ENCODE assay signal across 8 mouse cellular contexts in genomic region chrX:167276953-167277352, GRCm38 (mm10). TPM values are rescaled to one million over a fixed set of nuclear protein-coding genes. Genes with fewer than 3 reads are reported as not detected.
DNase-seq lines count a peak whose midpoint lies in the region; ATAC-seq and TF ChIP-seq lines count a peak whose summit lies in the region.

No protein-coding gene starts in this region.

- DNase-seq in R1 (ENCODE audit: low read depth, low spot score), result peak; percentile 58
- peak; percentile 18 to 38 for DNase-seq in cerebellum, adult 2 months
- DNase-seq in frontal cortex, postnatal 14 days (ENCODE audit: low spot score in 2 of 2), result peak; percentile 10 to 60
- DNase-seq in intestine, embryonic 14.5 days (ENCODE audit: low spot score), result peak; percentile 85
- DNase-seq in left cerebral cortex, adult 9 months (ENCODE audit: low spot score in 2 of 2), result peak; percentile 9 to 73
- peak; percentile 45 for DNase-seq in right cerebral cortex, postnatal 25 days
- peak; percentile 57 for DNase-seq in urinary bladder, postnatal 25 days (ENCODE audit: low spot score)

- H3K9ac ChIP-seq in intestine, embryonic 14.5 days (ENCODE audit: low read length), result no peak overlapping the region

- TF ChIP-seq CTCF in cerebellum, adult 2 months (IDR thresholded peaks at IDR 0.05; ENCODE audit: borderline replicate concordance, insufficient read depth, low read depth, low read length), result peak; percentile 55; the same call in 1 of the 2 replicates

- peak overlapping the region; percentile 40 for H3K4me2 ChIP-seq in intestine, embryonic 14.5 days (ENCODE audit: low read length)

- no peak for ATAC-seq in intestine, embryonic 14.5 days (replicated peaks; ENCODE audit: low FRiP score, low TSS enrichment, low read depth)
- peak; percentile 97 for ATAC-seq in megakaryocyte, adult 5-6 weeks (ENCODE audit: poor library complexity, severe bottlenecking)

- H3K27ac ChIP-seq in cerebellum, adult 2 months (ENCODE audit: insufficient read depth, low read length), result no peak overlapping the region
- H3K27ac ChIP-seq in intestine, embryonic 14.5 days (ENCODE audit: low read depth), result no peak overlapping the region

- no peaks in the 10 kb centered on the region for H3K4me1 ChIP-seq in cerebellum, adult 2 months (ENCODE audit: control insufficient read depth, insufficient read depth, low read length)
- H3K4me1 ChIP-seq in intestine, embryonic 14.5 days (replicated peaks; ENCODE audit: control insufficient read depth, insufficient read depth, low read length), result no peaks in the 10 kb centered on the region

- TF ChIP-seq POLR2A in cerebellum, adult 2 months (IDR thresholded peaks at IDR 0.05; ENCODE audit: borderline replicate concordance, insufficient read depth, low read length), result no peak

- H3K36me3 ChIP-seq in intestine, embryonic 14.5 days (ENCODE audit: control insufficient read depth, insufficient read depth, low read length), result no peaks in the 10 kb centered on the region

- H3K27me3 ChIP-seq in cerebellum, adult 2 months (ENCODE audit: control insufficient read depth, insufficient read depth, low read length), result no peaks in the 10 kb centered on the region
- H3K27me3 ChIP-seq in intestine, embryonic 14.5 days (replicated peaks; ENCODE audit: control insufficient read depth, insufficient read depth, low read length), result 0 out of 2 replicates have a peak, but pooled peaks cover 2% of the 10 kb centered on the region

- no peak overlapping the region for H3K4me3 ChIP-seq in cerebellum, adult 2 months (replicated peaks; ENCODE audit: insufficient read depth, low read depth, low read length)
- H3K4me3 ChIP-seq in intestine, embryonic 14.5 days (ENCODE audit: low read depth, low read length), result peak overlapping the region; percentile 24

- no peaks in the 10 kb centered on the region for H3K9me3 ChIP-seq in intestine, embryonic 14.5 days (ENCODE audit: control insufficient read depth, low read length)

- 18% methylated on average over 9 of the region's 9 CpGs for WGBS in cerebellum, adult 2 months
- 17% methylated on average over 9 of the region's 9 CpGs for WGBS in intestine, embryonic 14.5 days

RNA-seq across cellular contexts. Expression of gene Tlr8, which starts 12.8 kb away (rescaled TPM):
- polyA plus RNA-seq in cerebellum, adult 2 months (2012; rRNA removed), result 0.14 TPM in 1 of 2 replicates, not detected in the other
- polyA plus RNA-seq in intestine, embryonic 14.5 days (2014; fragmentation: Nextera tagmentation; extraction: Ambion mirVana), result 0.26 and 0.45 TPM in 2 replicates
- total RNA-seq in megakaryocyte, adult 5-6 weeks (2015), result 120 and 131 TPM in 2 replicates
- 102 and 107 TPM in 2 replicates for total RNA-seq in megakaryocyte, adult 5-6 weeks (2017)

RNA-seq across cellular contexts. Expression of gene Tlr7, which starts 53.4 kb away (rescaled TPM):
- polyA plus RNA-seq in cerebellum, adult 2 months (2012; rRNA removed), result 0.29 and 0.34 TPM in 2 replicates
- polyA plus RNA-seq in intestine, embryonic 14.5 days (2014; fragmentation: Nextera tagmentation; extraction: Ambion mirVana), result 0.49 and 0.56 TPM in 2 replicates
- 61.2 and 61.8 TPM in 2 replicates for total RNA-seq in megakaryocyte, adult 5-6 weeks (2015)
- 28.7 and 41.5 TPM in 2 replicates for total RNA-seq in megakaryocyte, adult 5-6 weeks (2017)

Comparison
In these comparisons a context has a peak if more than half of its experiments do, and no peak if none do; other contexts are left out.
1. DNase-seq: peak in every context shown above with its lines; median percentile 85 in intestine, embryonic 14.5 days; 58 in R1; 57 in urinary bladder, postnatal 25 days; 45 in right cerebral cortex, postnatal 25 days; 41 in left cerebral cortex, adult 9 months; 35 in frontal cortex, postnatal 14 days; 28 in cerebellum, adult 2 months.